Mouse (Mus musculus): ENCODE measurements around the gene Zeb2. TPM values are rescaled to one million over a fixed set of nuclear protein-coding genes. Genes with fewer than 3 reads are reported as not detected.

The Zeb2 gene
- polyA plus RNA-seq, 1 experiment from 2014 or later = 50.2 TPM

DNA sequence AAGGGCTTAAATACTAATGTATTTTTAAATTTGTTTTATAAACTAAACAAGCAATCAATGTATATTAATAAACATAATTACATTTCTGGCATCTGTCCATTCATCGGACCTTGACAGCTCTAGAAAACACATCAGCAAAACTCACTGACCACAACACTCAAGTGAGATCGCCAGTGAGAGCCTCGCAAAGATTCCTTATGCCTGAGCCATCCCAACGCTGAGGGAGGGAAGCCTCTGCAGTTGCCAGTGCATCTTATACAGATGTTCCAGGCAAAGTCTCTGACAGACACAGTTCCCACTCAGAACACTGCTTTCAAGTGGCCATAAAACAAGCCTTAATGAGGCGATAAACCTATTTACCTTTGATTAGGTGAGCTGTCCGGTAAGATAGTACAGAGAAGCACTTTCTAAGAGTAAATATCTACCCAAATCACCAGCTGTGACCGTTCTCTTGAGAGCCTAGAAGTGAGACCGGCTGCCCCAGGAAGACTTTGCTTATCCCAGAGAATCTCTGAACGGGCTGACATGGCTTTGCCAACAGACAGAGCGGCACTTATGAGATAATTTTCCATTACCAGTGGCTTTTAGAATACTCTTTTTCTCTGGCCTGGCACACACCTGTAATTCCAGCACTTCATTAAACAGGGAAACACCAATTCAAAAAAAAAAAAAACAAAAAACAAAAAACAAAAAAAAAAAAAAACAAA is 60.2 kb downstream of the Zeb2 start:
- Histone ChIP-seq H3K9ac (replicated peaks) (no peak overlapping the region), H3K4me3 (replicated peaks) (no peak overlapping the region), H3K27ac (no peak overlapping the region), H3K27me3 (no peaks in the 10 kb centered on the region), H3K4me1 (replicated peaks) (peaks cover 66% of the 10 kb centered on the region), H3K9me3 (no peaks in the 10 kb centered on the region), H3K4me2 (replicated peaks) (no peak overlapping the region), H3K36me3 (no peaks in the 10 kb centered on the region)
- 0 out of 2 replicates have a peak, but pooled peaks have one; percentile 7 for ATAC-seq
- WGBS = 80% methylated on average over 10 of the region's 10 CpGs

DNA sequence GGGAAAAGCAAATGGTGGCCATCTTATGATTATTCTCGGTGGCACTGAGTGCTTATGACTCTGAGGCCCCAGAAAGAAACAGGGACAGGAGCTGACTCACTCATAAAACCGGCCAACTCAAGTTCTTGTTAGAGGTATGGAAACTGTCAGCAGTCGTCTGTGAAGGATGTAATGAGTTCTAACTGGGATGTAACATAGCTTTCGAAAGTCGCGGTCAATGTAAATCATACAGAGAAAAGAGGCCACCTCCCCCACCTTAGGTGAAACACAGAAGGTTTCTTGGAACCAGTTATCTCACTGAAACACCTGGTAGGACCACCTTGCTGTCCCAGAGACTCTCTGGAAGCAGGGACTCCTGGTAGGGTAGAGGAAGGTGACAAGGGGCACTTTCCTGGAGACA is 61.3 kb downstream of the Zeb2 start:
- 89% methylated on average over 6 of the region's 6 CpGs for WGBS
- Histone ChIP-seq H3K4me1 (replicated peaks) (peaks cover 57% of the 10 kb centered on the region), H3K27ac (no peak overlapping the region)

GRCm38 (mm10) chr2:45055034-45055615 is 62.1 kb downstream of the Zeb2 start:
- Histone ChIP-seq H3K9me3 (no peaks in the 10 kb centered on the region), H3K4me3 (replicated peaks) (no peak overlapping the region), H3K27me3 (no peaks in the 10 kb centered on the region), H3K4me2 (replicated peaks) (no peak overlapping the region), H3K9ac (replicated peaks) (no peak overlapping the region), H3K36me3 (no peaks in the 10 kb centered on the region), H3K27ac (no peak overlapping the region), H3K4me1 (replicated peaks) (peaks cover 49% of the 10 kb centered on the region)
- 72% methylated on average over 8 of the region's 8 CpGs for WGBS
- no peak for ATAC-seq

More for the DNA sequence above, 61.3 kb downstream of the Zeb2 start:
- Histone ChIP-seq H3K4me2 (replicated peaks) (no peak overlapping the region), H3K36me3 (no peaks in the 10 kb centered on the region), H3K27me3 (no peaks in the 10 kb centered on the region), H3K4me3 (replicated peaks) (no peak overlapping the region), H3K9me3 (no peaks in the 10 kb centered on the region), H3K9ac (replicated peaks) (no peak overlapping the region)
- no peak for ATAC-seq

- Histone ChIP-seq H3K4me2 (replicated peaks) (no peak overlapping the region), H3K4me3 (replicated peaks) (no peak overlapping the region), H3K27ac (no peak overlapping the region), H3K9me3 (no peaks in the 10 kb centered on the region), H3K9ac (replicated peaks) (no peak overlapping the region), H3K27me3 (no peaks in the 10 kb centered on the region), H3K36me3 (no peaks in the 10 kb centered on the region), H3K4me1 (replicated peaks) (peaks cover 46% of the 10 kb centered on the region)
- WGBS = 81% methylated on average over 11 of the region's 11 CpGs
- no peak for ATAC-seq
Measured at GRCm38 (mm10) chr2:45054070-45055025, 62.8 kb downstream of the Zeb2 start.

DNA sequence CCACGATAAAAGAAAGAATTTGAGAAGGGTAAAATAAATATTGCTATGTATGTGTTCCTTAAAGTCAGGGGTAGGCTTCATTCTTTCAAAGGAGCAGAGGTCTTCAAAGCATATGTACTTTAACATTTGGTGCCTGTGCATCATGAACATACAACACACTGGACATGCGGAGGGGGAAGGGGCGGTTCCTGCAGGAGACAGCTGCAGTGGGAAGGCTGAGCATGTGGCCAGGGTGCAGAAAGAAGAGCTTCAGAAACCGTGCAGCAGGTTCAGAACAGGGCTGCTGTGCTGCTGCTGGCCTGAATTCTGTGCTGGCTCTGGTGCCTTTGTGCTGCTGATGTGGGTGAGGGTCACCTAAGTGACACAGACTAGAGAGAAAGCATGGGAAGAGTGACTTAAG is 64.6 kb downstream of the Zeb2 start:
- H3K27me3 ChIP-seq = no peaks in the 10 kb centered on the region
- H3K27ac ChIP-seq = no peak overlapping the region
- H3K36me3 ChIP-seq = no peaks in the 10 kb centered on the region
- H3K9ac ChIP-seq (replicated peaks) = no peak overlapping the region
- H3K4me2 ChIP-seq (replicated peaks) = no peak overlapping the region
- H3K4me1 ChIP-seq (replicated peaks) = peaks cover 35% of the 10 kb centered on the region
- H3K9me3 ChIP-seq = no peaks in the 10 kb centered on the region
- WGBS = 62% methylated on average over 4 of the region's 4 CpGs
- no peak overlapping the region for H3K4me3 ChIP-seq (replicated peaks)
- ATAC-seq = no peak

GRCm38 (mm10) chr2:45051321-45051720 is 65.9 kb downstream of the Zeb2 start:
- H3K36me3 ChIP-seq = no peaks in the 10 kb centered on the region
- H3K9ac ChIP-seq (replicated peaks) = no peak overlapping the region
- 64% methylated on average over 2 of the region's 2 CpGs for WGBS
- no peaks in the 10 kb centered on the region for H3K27me3 ChIP-seq
- no peaks in the 10 kb centered on the region for H3K9me3 ChIP-seq
- no peak for ATAC-seq
- H3K4me2 ChIP-seq (replicated peaks) = no peak overlapping the region
- H3K27ac ChIP-seq = no peak overlapping the region
- no peak overlapping the region for H3K4me3 ChIP-seq (replicated peaks)
- peaks cover 42% of the 10 kb centered on the region for H3K4me1 ChIP-seq (replicated peaks)

GRCm38 (mm10) chr2:45049923-45050322 is 67.3 kb downstream of the Zeb2 start:
- H3K4me1 ChIP-seq (replicated peaks) = peaks cover 43% of the 10 kb centered on the region
- 90% methylated on average over 4 of the region's 4 CpGs for WGBS

GRCm38 (mm10) chr2:45049279-45049678 is 67.9 kb downstream of the Zeb2 start:
- ATAC-seq = no peak
- no peaks in the 10 kb centered on the region for H3K27me3 ChIP-seq
- no peak overlapping the region for H3K9ac ChIP-seq (replicated peaks)
- no peaks in the 10 kb centered on the region for H3K36me3 ChIP-seq
- no peak overlapping the region for H3K27ac ChIP-seq
- 51% methylated on average over 2 of the region's 2 CpGs for WGBS
- H3K4me1 ChIP-seq (replicated peaks) = peaks cover 44% of the 10 kb centered on the region
- H3K4me2 ChIP-seq (replicated peaks) = no peak overlapping the region
- no peak overlapping the region for H3K4me3 ChIP-seq (replicated peaks)
- H3K9me3 ChIP-seq = no peaks in the 10 kb centered on the region

More at GRCm38 (mm10) chr2:45049923-45050322, 67.3 kb downstream of the Zeb2 start:
- H3K27ac ChIP-seq = no peak overlapping the region
- H3K9me3 ChIP-seq = no peaks in the 10 kb centered on the region
- H3K4me2 ChIP-seq (replicated peaks) = no peak overlapping the region
- no peaks in the 10 kb centered on the region for H3K36me3 ChIP-seq
- H3K4me3 ChIP-seq (replicated peaks) = no peak overlapping the region
- no peaks in the 10 kb centered on the region for H3K27me3 ChIP-seq
- no peak overlapping the region for H3K9ac ChIP-seq (replicated peaks)
- no peak for ATAC-seq

- no peak for ATAC-seq
- no peaks in the 10 kb centered on the region for H3K9me3 ChIP-seq
- H3K4me1 ChIP-seq (replicated peaks) = peaks cover 47% of the 10 kb centered on the region
Measured at GRCm38 (mm10) chr2:45040706-45041312, 76.4 kb downstream of the Zeb2 start.

GRCm38 (mm10) chr2:45039503-45039902 is 77.7 kb downstream of the Zeb2 start:
- Histone ChIP-seq H3K4me2 (replicated peaks) (no peak overlapping the region), H3K27ac (no peak overlapping the region), H3K4me1 (replicated peaks) (peaks cover 39% of the 10 kb centered on the region), H3K9me3 (no peaks in the 10 kb centered on the region), H3K27me3 (no peaks in the 10 kb centered on the region), H3K36me3 (no peaks in the 10 kb centered on the region), H3K9ac (replicated peaks) (no peak overlapping the region), H3K4me3 (replicated peaks) (no peak overlapping the region)
- no peak for ATAC-seq

More at GRCm38 (mm10) chr2:45040706-45041312, 76.4 kb downstream of the Zeb2 start:
- 75% methylated on average over 13 of the region's 13 CpGs for WGBS
- Histone ChIP-seq H3K4me2 (replicated peaks) (no peak overlapping the region), H3K4me3 (replicated peaks) (no peak overlapping the region), H3K36me3 (no peaks in the 10 kb centered on the region), H3K9ac (replicated peaks) (no peak overlapping the region), H3K27me3 (no peaks in the 10 kb centered on the region), H3K27ac (no peak overlapping the region)

DNA sequence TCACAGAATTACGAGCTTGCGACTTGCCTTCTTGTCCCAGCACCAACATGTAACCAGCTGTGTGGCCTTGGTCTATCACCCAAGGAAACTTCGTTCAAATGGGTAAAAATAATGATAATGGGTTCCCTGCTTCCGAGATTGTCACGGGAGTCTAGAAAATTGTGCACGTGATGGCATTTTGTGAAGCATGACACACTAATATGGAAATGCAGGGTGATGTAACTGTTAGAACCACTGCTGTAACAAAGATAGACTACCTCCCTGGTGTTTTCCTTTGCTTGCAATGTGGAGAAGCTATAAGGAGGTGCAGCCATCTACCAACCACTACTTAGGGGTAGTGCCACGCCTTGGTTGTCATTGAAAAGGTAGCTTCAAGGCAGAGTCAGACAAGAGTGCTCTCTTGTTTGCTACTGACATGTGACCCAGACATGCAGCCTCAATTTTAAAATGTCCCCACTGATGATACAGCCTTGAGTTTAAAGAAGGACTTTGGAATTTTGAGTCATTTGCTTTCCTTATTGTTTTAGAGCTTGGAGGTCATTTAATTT is 89.0 kb downstream of the Zeb2 start:
- Histone ChIP-seq H3K27me3 (no peaks in the 10 kb centered on the region), H3K4me2 (replicated peaks) (no peak overlapping the region), H3K27ac (0 out of 2 replicates have a peak overlapping the region, but pooled peaks have one; percentile 25), H3K4me3 (replicated peaks) (no peak overlapping the region), H3K36me3 (no peaks in the 10 kb centered on the region), H3K9ac (replicated peaks) (no peak overlapping the region), H3K4me1 (replicated peaks) (peaks cover 60% of the 10 kb centered on the region), H3K9me3 (no peaks in the 10 kb centered on the region)
- ATAC-seq = no peak
- 72% methylated on average over 7 of the region's 7 CpGs for WGBS

Measured in midbrain, embryonic 13.5 days (tissue).